Mouse (Mus musculus): Measurements from ENCODE around the gene Rsu1. TPM values are rescaled to one million over a fixed set of nuclear protein-coding genes. Genes with fewer than 3 reads are reported as not detected.

Rsu1 gene
- 88.1 TPM for polyA plus RNA-seq (2017; shearing (Covaris generic))

GRCm38 (mm10) chr2:13271165-13271957 is at the start of gene Rsu1:
Rsu1 (minus strand) TSS chr2:13271415.

Other genes with a start within 250 kb of the Rsu1 start
- 0.06 TPM for gene Cubn, start 220.4 kb upstream of the Rsu1 start, polyA plus RNA-seq (2017; shearing (Covaris generic))